In genomic region chr1:90275786-90276520, GRCm38 (mm10) we compare ENCODE assay signal across 11 mouse cellular contexts.
DNase-seq lines count a peak whose midpoint lies in the region; ATAC-seq lines count a peak whose summit lies in the region.
"Had no signal": no experiment of that assay in that cellular context is flagged by ENCODE, and none has a peak within 500 bp of the region (broad histone marks: within the 10 kb centered on the region; RNA-seq: fewer than 3 reads in every experiment).

No protein-coding gene starts in this region.

- intact Hi-C loops in heart, postnatal 25 days (cut with DNase I): no loop called here

- ATAC-seq in heart, embryonic 13.5 days (ENCODE audit: extremely low read depth, insufficient number of reproducible peaks, low FRiP score, low TSS enrichment): no peak
- ATAC-seq in activated CD4-positive, CD25-positive, alpha-beta regulatory T cell, adult 4 months: no peak

- peak overlapping the region; percentile 22; the same call in 1 of the 2 replicates for H3K4me2 ChIP-seq in heart, embryonic 13.5 days

- 0 out of 2 replicates have a peak, but pooled peaks cover 5% of the 10 kb centered on the region for H3K9me3 ChIP-seq in heart, embryonic 13.5 days

- no peak overlapping the region for H3K4me3 ChIP-seq in heart, embryonic 13.5 days
- H3K4me3 ChIP-seq: heart, adult 2 months had no signal

- DNase-seq in heart, postnatal 25 days (ENCODE audit: low spot score): no peak
- DNase-seq in right cerebral cortex, adult 18-20 months: peak; percentile 90
- no peak for DNase-seq in right cerebral cortex, postnatal 4 days
- peak; percentile 73 to 87 for DNase-seq in left cerebral cortex, adult 9 months (ENCODE audit: low spot score in 2 of 2)
- DNase-seq in telencephalon, adult 2 months (ENCODE audit: low read depth, low spot score): peak; percentile 91
- DNase-seq in embryo, embryonic 10 days (ENCODE audit: low spot score): no peak
- DNase-seq: cerebellum, adult 2 months; lung, postnatal 4 days had no signal

- H3K27ac ChIP-seq in heart, embryonic 13.5 days (replicated peaks): peak overlapping the region; percentile 48
- H3K27ac ChIP-seq: heart, adult 2 months had no signal

- H3K27me3 ChIP-seq in heart, embryonic 13.5 days (replicated peaks): peaks cover 10% of the 10 kb centered on the region; the same call in 1 of the 2 replicates

- H3K9ac ChIP-seq in heart, embryonic 13.5 days: no peak overlapping the region

- peaks cover 40% of the 10 kb centered on the region for H3K4me1 ChIP-seq in heart, embryonic 13.5 days

- WGBS in heart, embryonic 13.5 days: 77% methylated on average over 16 of the region's 16 CpGs

- H3K36me3 ChIP-seq in heart, embryonic 13.5 days: no peaks in the 10 kb centered on the region

Comparison
In these comparisons a context has a peak if more than half of its experiments do, and no peak if none do; other contexts are left out.
1. DNase-seq: peak in right cerebral cortex, adult 18-20 months (single experiment), left cerebral cortex, adult 9 months (2 of 2) and telencephalon, adult 2 months (single experiment); none in heart, postnatal 25 days (single experiment), right cerebral cortex, postnatal 4 days (single experiment) and embryo, embryonic 10 days (single experiment).